In genomic region chr11:53425711-53426255, GRCm38 (mm10) we compare ENCODE assay signal across 26 mouse cellular contexts. TPM values are rescaled to one million over a fixed set of nuclear protein-coding genes. Genes with fewer than 3 reads are reported as not detected.
DNase-seq lines count a peak whose midpoint lies in the region; ATAC-seq and TF ChIP-seq lines count a peak whose summit lies in the region.
"Had no signal": no experiment of that assay in that cellular context is flagged by ENCODE, and none has a peak within 500 bp of the region (broad histone marks: within the 10 kb centered on the region; RNA-seq: fewer than 3 reads in every experiment).

No protein-coding gene starts in this region.

- H3K9me3 ChIP-seq in liver, embryonic 13.5 days (replicated peaks), result no peaks in the 10 kb centered on the region
- H3K9me3 ChIP-seq: embryonic facial prominence, embryonic 15.5 days; heart, embryonic 15.5 days; limb, embryonic 13.5 days had no signal

- no peak overlapping the region for H3K9ac ChIP-seq in liver, embryonic 13.5 days
- H3K9ac ChIP-seq: embryonic facial prominence, embryonic 15.5 days; heart, embryonic 15.5 days; limb, embryonic 13.5 days had no signal

- 69% methylated on average over 6 of the region's 6 CpGs for WGBS in liver, embryonic 13.5 days (ENCODE audit: insufficient replicate concordance)
- WGBS in small intestine, adult 2 months, result 42% methylated on average over 6 of the region's 6 CpGs

- no peaks in the 10 kb centered on the region for H3K27me3 ChIP-seq in liver, embryonic 13.5 days
- H3K27me3 ChIP-seq in small intestine, adult 2 months (ENCODE audit: control insufficient read depth, insufficient read depth, low read length), result no peaks in the 10 kb centered on the region
- H3K27me3 ChIP-seq: embryonic facial prominence, embryonic 15.5 days; heart, embryonic 15.5 days; limb, embryonic 13.5 days had no signal

- no peak for DNase-seq in frontal cortex, adult 2 months (ENCODE audit: extremely low spot score in 1 of 2, low spot score in 1 of 2)
- DNase-seq in layer of hippocampus, adult 2 months (ENCODE audit: low spot score in 2 of 2), result no peak
- DNase-seq in layer of hippocampus, postnatal 10 days (ENCODE audit: low spot score in 2 of 2), result no peak
- DNase-seq in liver, embryonic 13.5 days, result no peak
- no peak for DNase-seq in thymus, postnatal 36 days
- DNase-seq: kidney, adult 8-10 months; kidney, postnatal 4 days; right cerebral cortex, postnatal 4 days had no signal

- no peak overlapping the region for H3K4me2 ChIP-seq in liver, embryonic 13.5 days
- H3K4me2 ChIP-seq: embryonic facial prominence, embryonic 15.5 days; heart, embryonic 15.5 days; limb, embryonic 13.5 days; midbrain, embryonic 11.5 days had no signal

- H3K4me1 ChIP-seq in liver, embryonic 13.5 days (replicated peaks), result peaks cover 30% of the 10 kb centered on the region
- peaks cover 34% of the 10 kb centered on the region for H3K4me1 ChIP-seq in small intestine, adult 2 months (ENCODE audit: control insufficient read depth, insufficient read depth, insufficient read length, low read length)

- H3K27ac ChIP-seq in layer of hippocampus, adult 2 months, result peak overlapping the region; percentile 81
- H3K27ac ChIP-seq in liver, embryonic 13.5 days, result peak overlapping the region; percentile 58; the same call in 1 of the 2 replicates
- peak overlapping the region; percentile 57 for H3K27ac ChIP-seq in small intestine, adult 2 months (ENCODE audit: insufficient read depth, low read depth, low read length)
- H3K27ac ChIP-seq: embryonic facial prominence, embryonic 15.5 days; hindbrain, postnatal 0 days; limb, embryonic 13.5 days; stomach, postnatal 0 days had no signal

- peak; percentile 18; the same call in 1 of the 2 replicates for ATAC-seq in frontal cortex, adult (ENCODE audit: low TSS enrichment)
- ATAC-seq in liver, embryonic 13.5 days (ENCODE audit: low read depth), result no peak
- ATAC-seq: forebrain, embryonic 16.5 days; hindbrain, postnatal 0 days had no signal

- no peak overlapping the region for H3K4me3 ChIP-seq in layer of hippocampus, adult 2 months
- no peak overlapping the region for H3K4me3 ChIP-seq in liver, embryonic 13.5 days (replicated peaks)
- no peak overlapping the region for H3K4me3 ChIP-seq in small intestine, adult 2 months (ENCODE audit: low read depth, low read length)
- H3K4me3 ChIP-seq: embryonic facial prominence, embryonic 15.5 days; heart, embryonic 15.5 days; limb, embryonic 13.5 days had no signal

- no peak for TF ChIP-seq CTCF in layer of hippocampus, adult 2 months (conservative IDR thresholded peaks at IDR 0.05)
- TF ChIP-seq CTCF in small intestine, adult 2 months (IDR thresholded peaks at IDR 0.05; ENCODE audit: extremely low read depth, insufficient read length, insufficient replicate concordance, low read depth, low read length), result no peak

- H3K36me3 ChIP-seq in liver, embryonic 13.5 days, result peaks cover 20% of the 10 kb centered on the region
- peaks cover 20% of the 10 kb centered on the region for H3K36me3 ChIP-seq in small intestine, adult 2 months (ENCODE audit: control insufficient read depth, insufficient read depth, low read length)

- no peak for TF ChIP-seq POLR2A in small intestine, adult 2 months (IDR thresholded peaks at IDR 0.05; ENCODE audit: low read depth, low read length)

RNA-seq across cellular contexts. Expression of gene Leap2, which starts 2.8 kb away (rescaled TPM):
- polyA plus RNA-seq in frontal cortex, adult 2 months (2012; rRNA removed), result not detected in 2 replicates
- total RNA-seq in layer of hippocampus, adult 2 months (2021), result not detected
- not detected for total RNA-seq in layer of hippocampus, postnatal 10 days (2021)
- 11.3 and 13.8 TPM in 2 replicates for polyA plus RNA-seq in liver, embryonic 13.5 days (2015; fragmentation: Nextera tagmentation; extraction: Ambion mirVana)
- 35.6 and 72.2 TPM in 2 replicates for polyA plus RNA-seq in small intestine, adult 2 months (2012; rRNA removed)
- total RNA-seq: adrenal gland, postnatal 36 days; gastrocnemius, adult 18-20 months; hematopoietic stem cell, adult 5-6 weeks; hindbrain, postnatal 0 days; layer of hippocampus, postnatal 14 days; left cerebral cortex, postnatal 10 days; monocyte, adult 5-6 weeks had no signal
- polyA plus RNA-seq: embryonic facial prominence, embryonic 15.5 days; forebrain, embryonic 16.5 days; gonadal fat pad, adult 2 months; hindbrain, postnatal 0 days; lung, embryonic 16.5 days; neural tube, embryonic 11.5 days had no signal

RNA-seq across cellular contexts. Expression of gene Uqcrq, which starts 4.8 kb away (rescaled TPM):
- polyA plus RNA-seq in frontal cortex, adult 2 months (2012; rRNA removed), result 372 and 396 TPM in 2 replicates
- 100 to 1,000 TPM; 383 to 419 TPM for total RNA-seq in layer of hippocampus, adult 2 months (2021)
- 100 to 1,000 TPM; 522 to 555 TPM for total RNA-seq in layer of hippocampus, postnatal 10 days (2021)
- polyA plus RNA-seq in liver, embryonic 13.5 days (2015; fragmentation: Nextera tagmentation; extraction: Ambion mirVana), result 611 and 667 TPM in 2 replicates
- 727 and 1,116 TPM in 2 replicates for polyA plus RNA-seq in small intestine, adult 2 months (2012; rRNA removed)

RNA-seq across cellular contexts. Expression of gene Gdf9, which starts 5.0 kb away (rescaled TPM):
- polyA plus RNA-seq in frontal cortex, adult 2 months (2012; rRNA removed), result 1.8 and 1.9 TPM in 2 replicates
- total RNA-seq in layer of hippocampus, adult 2 months (2021), result 1 to 10 TPM in 1 of 2 experiments, under 1 TPM in 1; 0.67 to 2.0 TPM
- 1 to 10 TPM in 1 of 2 experiments, under 1 TPM in 1; 0.67 to 1.2 TPM for total RNA-seq in layer of hippocampus, postnatal 10 days (2021)
- polyA plus RNA-seq in liver, embryonic 13.5 days (2015; fragmentation: Nextera tagmentation; extraction: Ambion mirVana), result 0.12 and 0.28 TPM in 2 replicates
- polyA plus RNA-seq in small intestine, adult 2 months (2012; rRNA removed), result 0.80 and 1.3 TPM in 2 replicates
- total RNA-seq: hematopoietic stem cell, adult 5-6 weeks; monocyte, adult 5-6 weeks had no signal

RNA-seq across cellular contexts. Expression of gene Gm10447, which starts 31.1 kb away (rescaled TPM):
- polyA plus RNA-seq in frontal cortex, adult 2 months (2012; rRNA removed), result 0.08 and 0.10 TPM in 2 replicates
- under 1 TPM; 0.20 to 0.26 TPM for total RNA-seq in layer of hippocampus, adult 2 months (2021)
- total RNA-seq in layer of hippocampus, postnatal 10 days (2021), result under 1 TPM in 1 of 2 experiments, not detected in 1; 0.21 TPM
- polyA plus RNA-seq in liver, embryonic 13.5 days (2015; fragmentation: Nextera tagmentation; extraction: Ambion mirVana), result 0.07 TPM in 2 replicates
- polyA plus RNA-seq in small intestine, adult 2 months (2012; rRNA removed), result 0.04 TPM in 1 of 2 replicates, not detected in the other
- total RNA-seq: gastrocnemius, adult 18-20 months; hematopoietic stem cell, adult 5-6 weeks; hindbrain, postnatal 0 days; left cerebral cortex, postnatal 10 days; monocyte, adult 5-6 weeks had no signal
- polyA plus RNA-seq: forebrain, embryonic 16.5 days; heart, embryonic 15.5 days; hindbrain, postnatal 0 days; midbrain, embryonic 11.5 days; neural tube, embryonic 11.5 days had no signal

RNA-seq across cellular contexts. Expression of gene Shroom1, which starts 31.2 kb away (rescaled TPM):
- 7.4 and 8.1 TPM in 2 replicates for polyA plus RNA-seq in frontal cortex, adult 2 months (2012; rRNA removed)
- total RNA-seq in layer of hippocampus, adult 2 months (2021), result 1 to 10 TPM; 4.8 to 5.1 TPM
- total RNA-seq in layer of hippocampus, postnatal 10 days (2021), result 1 to 10 TPM; 3.1 to 3.2 TPM
- polyA plus RNA-seq in liver, embryonic 13.5 days (2015; fragmentation: Nextera tagmentation; extraction: Ambion mirVana), result 1.5 and 1.6 TPM in 2 replicates
- polyA plus RNA-seq in small intestine, adult 2 months (2012; rRNA removed), result 2.6 and 3.0 TPM in 2 replicates
- total RNA-seq: hematopoietic stem cell, adult 5-6 weeks; monocyte, adult 5-6 weeks had no signal

Comparison
In these comparisons a context has a peak if more than half of its experiments do, and no peak if none do; other contexts are left out.
1. RNA of gene Leap2, which starts 2.8 kb away (polyA plus RNA-seq): 35.6 to 72.2 TPM in small intestine, adult 2 months and 11.3 to 13.8 TPM in liver, embryonic 13.5 days; not detected in frontal cortex, adult 2 months; every median in the first group is over 10 times any median in the second.
2. Peak in every context shown above with its lines, with median percentiles within 50 percentile points of each other: H3K27ac ChIP-seq.